Mouse (Mus musculus): ENCODE results near the gene Fat1. TPM values are rescaled to one million over a fixed set of nuclear protein-coding genes. Genes with fewer than 3 reads are reported as not detected.

Gene Fat1
- polyA plus RNA-seq, 1 experiment from 2014 or later: 23.1 TPM

Other genes starting within 250 kb of the Fat1 start
- gene Mtnr1a, start 133.7 kb downstream of the Fat1 start, polyA plus RNA-seq (2014; fragmentation: Nextera tagmentation; extraction: Ambion mirVana): 0.14 and 0.63 TPM in 2 replicates

Measured in midbrain, embryonic 11.5 days (tissue).